Mouse (Mus musculus): ENCODE data around the gene P2ry12. TPM values are rescaled to one million over a fixed set of nuclear protein-coding genes. Genes with fewer than 3 reads are reported as not detected.

The P2ry12 gene
- 3.5 and 5.0 TPM in 2 replicates for total RNA-seq (2015)
- total RNA-seq (2017), result 2.6 and 4.2 TPM in 2 replicates

DNA sequence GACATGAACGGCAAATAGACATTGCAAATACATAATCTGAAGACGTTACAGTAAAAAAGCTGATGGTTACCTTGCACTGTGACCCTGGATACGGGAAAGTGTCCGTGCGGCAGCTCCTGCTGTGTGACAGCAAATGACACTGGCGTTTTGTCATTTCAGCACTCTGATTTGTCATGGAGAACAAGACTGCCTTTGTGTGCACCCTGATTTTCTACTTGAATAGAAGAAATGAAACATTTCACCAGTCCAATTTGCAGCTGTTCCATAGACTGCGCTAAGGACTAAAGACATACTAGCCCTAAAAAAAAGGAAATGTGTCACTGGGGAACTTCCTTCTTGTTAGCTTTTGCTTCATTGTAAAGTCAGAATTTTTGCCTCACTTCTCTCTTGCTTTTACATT is at the start of gene P2ry12:
TSS of gene P2ry12 (minus strand) at position 168 of the 400 bp plus-strand sequence.
- peak; percentile 37 for ATAC-seq (ENCODE audit: poor library complexity, severe bottlenecking)

DNA sequence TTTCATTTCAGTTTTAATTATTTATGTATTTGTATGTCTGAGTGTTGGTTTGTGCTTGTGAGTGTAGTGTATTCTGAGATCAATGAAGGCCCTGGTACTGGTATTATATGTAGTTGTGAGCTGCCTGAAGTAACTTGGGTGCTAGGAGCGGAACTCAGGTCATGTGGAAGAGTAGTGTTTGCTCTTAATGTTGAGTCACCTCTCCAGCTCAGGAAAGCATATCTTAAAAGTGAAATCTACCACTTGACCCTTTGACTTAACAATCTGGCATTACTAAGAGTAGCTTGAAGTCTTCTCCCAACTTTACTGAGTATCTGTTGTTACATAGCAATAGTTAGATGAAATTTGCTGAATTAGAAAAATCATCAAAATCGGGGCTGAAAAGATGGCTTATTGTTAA is 42.8 kb upstream of the P2ry12 start:
- no peak for ATAC-seq (ENCODE audit: poor library complexity, severe bottlenecking)

DNA sequence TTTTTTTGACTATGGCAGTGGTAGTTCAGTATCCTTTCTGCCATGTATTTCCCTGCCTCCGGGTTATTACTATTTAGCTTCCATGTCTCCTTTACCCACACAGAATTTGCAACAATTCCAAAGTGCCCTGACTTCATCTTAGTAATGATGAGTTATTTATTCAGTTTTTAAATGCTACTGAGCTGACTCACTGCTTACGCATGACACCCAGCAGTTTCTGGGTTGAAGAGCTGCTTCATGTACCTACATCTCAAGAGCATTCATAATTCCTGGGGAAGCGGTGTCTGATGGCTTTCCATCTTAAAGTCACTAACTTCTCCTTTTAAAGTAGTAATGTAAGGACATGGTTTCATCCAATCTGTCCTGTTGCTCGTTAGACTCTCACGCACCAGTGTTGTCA is 42.3 kb upstream of the P2ry12 start:
- no peak for ATAC-seq (ENCODE audit: poor library complexity, severe bottlenecking)

DNA sequence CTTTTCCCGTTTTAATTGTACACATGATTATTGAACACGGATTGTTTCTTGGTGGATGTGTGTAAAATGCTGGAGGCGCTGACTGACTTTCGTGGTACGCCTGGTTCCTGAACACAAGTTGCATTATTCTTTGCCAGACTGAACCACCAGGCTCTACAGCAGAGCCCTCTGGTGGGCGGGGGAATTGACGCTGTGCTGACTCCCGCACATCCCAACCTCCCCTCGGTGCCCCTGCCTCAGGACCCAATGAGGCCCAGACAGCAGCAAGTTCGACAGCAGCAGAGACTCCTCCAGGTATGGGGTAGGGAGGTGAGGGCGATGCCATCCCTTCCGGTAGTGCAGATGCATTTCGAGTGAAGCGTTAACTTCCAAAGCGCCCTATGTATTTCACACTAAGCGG is 35.0 kb upstream of the P2ry12 start:
- ATAC-seq (ENCODE audit: poor library complexity, severe bottlenecking), result no peak

DNA sequence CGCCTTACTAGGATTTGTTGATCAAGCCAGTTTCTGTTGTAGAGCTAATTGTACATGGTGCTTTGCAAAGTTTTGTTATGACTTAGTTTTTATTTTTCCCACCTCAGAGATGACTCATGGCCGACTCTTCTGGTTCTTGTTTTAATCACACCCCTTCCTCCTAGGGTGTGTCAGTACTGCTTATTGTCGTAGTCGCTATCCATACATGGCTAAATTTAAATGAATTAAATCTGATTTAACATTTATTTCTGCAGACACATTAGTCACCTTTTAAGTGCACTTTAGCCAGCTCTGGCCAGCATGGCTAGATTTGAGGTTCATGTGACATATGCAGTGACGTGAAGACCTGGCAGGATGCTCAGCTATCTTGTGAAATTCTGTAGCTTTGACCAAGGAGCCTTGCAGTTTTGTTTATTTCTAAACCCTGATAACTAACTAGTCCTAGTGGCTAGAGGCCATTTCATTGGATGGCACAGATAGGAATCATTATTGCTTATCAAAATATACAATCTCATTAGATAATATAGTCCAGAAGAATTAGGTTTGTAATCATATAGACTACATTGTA is 34.0 kb upstream of the P2ry12 start:
- no peak for ATAC-seq (ENCODE audit: poor library complexity, severe bottlenecking)

GRCm38 (mm10) chr3:59295699-59296562 is 33.3 kb upstream of the P2ry12 start:
- no peak for ATAC-seq (ENCODE audit: poor library complexity, severe bottlenecking)

GRCm38 (mm10) chr3:59293437-59294199 is 30.9 kb upstream of the P2ry12 start:
- no peak for ATAC-seq (ENCODE audit: poor library complexity, severe bottlenecking)

DNA sequence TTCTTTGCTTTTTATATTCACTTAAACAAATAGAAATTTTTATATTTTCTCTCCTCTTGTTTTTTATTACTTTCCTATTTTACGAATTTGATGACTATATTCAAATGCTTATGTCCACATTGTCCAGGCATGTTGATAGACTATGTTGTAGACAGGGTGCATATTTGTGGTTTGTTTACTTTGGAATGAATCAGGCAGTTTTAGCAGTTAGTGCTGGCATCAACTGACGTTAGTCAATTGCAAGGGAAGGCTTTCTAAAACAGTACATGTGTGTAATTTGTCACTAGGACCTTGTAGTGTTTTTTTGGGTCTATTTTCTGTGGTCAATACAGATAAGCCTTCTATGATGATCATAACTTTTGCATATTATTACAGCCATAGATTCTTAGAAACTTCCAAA is 27.9 kb upstream of the P2ry12 start:
- no peak for ATAC-seq (ENCODE audit: poor library complexity, severe bottlenecking)

- no peak for ATAC-seq (ENCODE audit: poor library complexity, severe bottlenecking)
Measured at GRCm38 (mm10) chr3:59278620-59279019, 15.9 kb upstream of the P2ry12 start.

DNA sequence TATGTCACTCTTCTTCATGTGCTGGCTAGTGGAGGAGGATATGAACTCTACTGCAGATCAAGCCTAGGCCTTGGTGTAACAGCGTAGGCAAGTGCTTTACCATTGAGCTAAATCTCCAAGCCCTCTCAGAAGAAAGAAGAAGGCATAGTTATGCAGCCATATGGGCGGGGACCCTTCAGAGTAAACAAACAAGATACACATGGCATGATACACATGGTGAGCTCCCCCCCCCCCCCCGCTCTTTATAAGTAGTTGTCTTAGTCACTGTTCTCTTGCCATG is 15.5 kb upstream of the P2ry12 start:
- no peak for ATAC-seq (ENCODE audit: poor library complexity, severe bottlenecking)

- ATAC-seq (ENCODE audit: poor library complexity, severe bottlenecking), result no peak
Measured at GRCm38 (mm10) chr3:59277502-59278253, 15.0 kb upstream of the P2ry12 start.

DNA sequence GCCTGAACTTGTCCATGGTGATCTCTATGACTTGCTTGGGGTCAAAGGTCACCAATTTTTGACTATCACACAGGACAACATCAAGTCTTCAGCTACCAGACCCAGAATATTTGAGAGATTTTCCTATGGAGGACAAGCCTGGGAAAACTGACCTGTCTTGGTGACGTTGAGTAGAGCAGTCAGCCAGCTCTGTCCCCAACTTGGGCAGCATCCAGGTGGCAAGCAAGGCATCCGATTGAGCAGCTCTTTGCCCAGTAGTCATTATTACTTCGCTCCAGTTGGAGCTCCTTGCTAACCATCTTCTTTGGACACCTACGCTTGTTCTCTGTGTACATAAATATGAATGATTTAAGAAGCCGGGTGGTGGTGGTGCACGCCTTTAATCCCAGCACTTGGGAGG is 8.1 kb upstream of the P2ry12 start:
- ATAC-seq (ENCODE audit: poor library complexity, severe bottlenecking), result no peak

DNA sequence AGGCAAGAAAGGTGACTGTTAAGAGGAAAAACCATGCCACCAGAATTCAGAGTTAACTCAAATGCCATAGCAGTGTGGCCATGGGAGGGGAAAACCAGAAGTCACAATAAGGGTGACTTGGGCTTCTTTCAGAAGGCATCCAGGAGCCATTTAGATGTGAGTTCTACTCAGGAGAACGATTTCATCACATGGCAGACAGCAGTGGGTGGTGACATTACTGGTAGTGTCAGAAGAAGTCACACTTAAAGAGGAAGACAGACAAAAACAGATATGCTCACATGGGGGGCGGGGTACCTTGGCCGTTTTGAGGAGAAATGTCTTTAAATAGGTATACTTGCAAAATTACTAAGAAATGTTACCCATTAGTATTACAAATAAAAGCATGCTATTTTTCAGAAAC is 1.3 kb upstream of the P2ry12 start:
- peak; percentile 61 for ATAC-seq (ENCODE audit: poor library complexity, severe bottlenecking)

DNA sequence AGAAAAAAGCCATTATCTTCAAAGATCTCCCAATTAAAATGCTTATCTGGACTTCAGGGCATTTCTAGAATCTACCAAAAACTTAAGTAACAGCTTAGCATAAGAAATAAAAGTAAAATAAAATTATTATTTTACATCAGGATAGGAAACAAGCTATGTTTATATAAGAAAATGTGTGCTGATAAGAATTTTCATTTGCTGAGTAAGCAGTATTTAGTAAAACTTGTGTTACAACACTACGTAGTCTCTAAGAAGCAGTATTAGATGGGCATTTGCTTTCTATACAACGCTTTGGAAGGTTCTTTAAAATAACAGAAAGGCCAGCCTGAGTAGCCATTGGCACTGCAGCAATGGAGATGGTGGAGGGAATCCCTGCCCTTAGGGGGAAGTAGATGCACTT is 746 bp upstream of the P2ry12 start:
- peak; percentile 20 for ATAC-seq (ENCODE audit: poor library complexity, severe bottlenecking)

GRCm38 (mm10) chr3:59261709-59262472 is 780 bp downstream of the P2ry12 start:
- no peak for ATAC-seq (ENCODE audit: poor library complexity, severe bottlenecking)

GRCm38 (mm10) chr3:59260745-59261144 is 1.9 kb downstream of the P2ry12 start:
- peak; percentile 79 for ATAC-seq (ENCODE audit: poor library complexity, severe bottlenecking)

DNA sequence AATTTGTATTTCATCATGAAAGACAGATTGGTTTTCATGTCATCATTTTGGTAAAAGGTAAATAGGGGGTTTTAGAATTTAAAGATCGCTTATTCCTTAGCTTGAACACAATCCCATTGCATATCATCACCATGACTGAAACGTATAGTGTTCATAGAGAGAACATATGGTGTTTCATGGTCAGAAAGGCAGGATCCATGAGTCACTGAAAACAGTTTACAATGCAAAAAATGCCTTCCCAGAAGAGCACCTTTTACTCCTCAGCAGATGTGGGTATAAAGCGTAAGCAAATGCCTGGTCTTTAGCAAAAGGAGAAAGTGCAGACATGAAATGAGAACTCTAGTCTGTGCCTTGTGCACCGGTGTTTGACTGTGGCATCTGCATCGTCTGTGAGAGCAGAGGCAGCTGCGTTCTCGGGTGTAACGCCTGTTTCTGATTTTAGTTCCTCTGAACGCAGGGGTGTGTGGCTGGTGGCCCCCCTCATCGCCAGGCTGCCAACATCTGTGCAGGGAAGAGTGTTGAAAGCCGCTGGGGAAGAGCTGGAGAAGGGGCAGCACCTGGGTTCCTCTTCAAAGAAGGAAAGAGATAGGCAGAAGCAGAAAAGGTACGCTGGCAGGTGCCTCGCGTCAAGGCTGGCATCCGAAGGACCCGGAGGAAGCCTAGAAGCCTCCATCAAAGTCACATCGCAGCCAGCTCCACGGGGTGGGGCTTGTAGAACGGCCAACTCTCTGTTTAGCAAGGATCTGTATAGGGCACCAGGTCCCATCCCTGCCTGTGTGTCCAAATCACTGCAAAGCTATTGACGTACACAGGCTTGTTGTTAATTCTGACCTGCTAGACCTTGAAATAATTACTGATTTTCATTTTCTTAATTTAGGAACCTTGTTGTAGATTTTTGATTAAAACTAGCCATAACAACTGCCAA is 4.7 kb downstream of the P2ry12 start:
- no peak for ATAC-seq (ENCODE audit: poor library complexity, severe bottlenecking)

DNA sequence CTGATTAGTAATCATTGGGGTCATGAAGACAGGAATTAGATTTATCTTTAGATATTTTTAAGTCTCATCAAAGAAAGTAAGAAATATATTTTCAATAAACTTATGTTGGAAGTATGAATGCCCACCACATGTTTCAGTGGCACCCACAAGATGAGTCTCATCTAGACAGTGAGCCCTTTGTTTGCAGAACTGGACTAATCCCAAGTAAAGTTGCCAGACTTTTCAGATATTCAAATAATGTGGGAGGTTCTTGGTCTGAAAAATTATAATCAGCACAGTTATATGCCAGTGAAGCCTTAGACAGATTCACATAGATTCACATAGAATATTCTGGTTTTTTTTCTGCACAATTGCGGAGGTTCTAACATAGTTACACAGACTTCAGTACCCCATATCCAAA is 12.2 kb downstream of the P2ry12 start:
- no peak for ATAC-seq (ENCODE audit: poor library complexity, severe bottlenecking)

GRCm38 (mm10) chr3:59248031-59248430 is 14.6 kb downstream of the P2ry12 start:
- ATAC-seq (ENCODE audit: poor library complexity, severe bottlenecking), result no peak
